Mouse (Mus musculus): ENCODE measurements around the gene Siah2.
A peak's percentile ranks its signal among the peaks of the same experiment; 100 is the strongest.

DNA sequence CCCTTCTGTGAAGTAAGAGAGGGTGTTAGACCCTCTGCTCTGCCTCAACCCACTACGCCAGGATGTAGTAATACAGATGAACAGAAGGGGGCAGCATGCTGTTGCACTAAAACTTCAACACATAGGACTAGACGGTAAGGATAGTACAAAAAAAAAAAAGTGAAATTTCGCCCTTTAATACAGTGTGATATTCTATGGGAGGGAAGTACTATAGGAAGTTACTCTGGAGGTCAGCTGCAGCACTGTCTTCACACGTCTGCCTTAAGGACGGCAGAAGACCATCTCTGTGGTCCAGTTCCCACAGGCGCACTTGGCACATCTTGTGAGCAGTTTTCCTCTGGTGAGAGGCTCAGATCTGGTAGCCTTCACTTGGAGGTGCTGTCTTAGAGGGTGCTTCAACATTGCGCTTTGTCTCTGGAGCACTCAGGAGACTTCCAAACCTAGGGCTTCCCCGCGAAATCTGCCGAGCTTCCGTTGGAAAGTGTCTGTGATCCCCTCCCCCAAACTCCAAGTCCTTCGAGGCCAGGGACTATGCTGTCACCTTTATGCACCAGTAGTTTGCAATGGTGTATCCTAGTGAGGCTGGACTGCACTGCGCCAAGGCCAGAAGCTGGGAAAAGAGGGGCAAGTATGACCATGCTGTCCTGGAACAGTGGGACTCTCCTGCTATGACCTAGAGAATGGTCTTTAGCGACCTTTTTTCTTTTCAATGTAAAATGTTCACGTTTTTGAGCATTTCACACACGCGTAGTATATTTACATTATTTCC, 36.7 kb downstream of the Siah2 start:
- TF ChIP-seq POLR2A (IDR thresholded peaks at IDR 0.05; ENCODE audit: extremely low read depth, insufficient read depth, low read length) (no peak), CTCF (IDR thresholded peaks at IDR 0.05; ENCODE audit: extremely low read depth, insufficient read depth, low read length) (peak; percentile 74)
